Mouse (Mus musculus) gastrocnemius, postnatal 4 days (tissue): ENCODE data around the gene Kat6b. TPM values are rescaled to one million over a fixed set of nuclear protein-coding genes. Genes with fewer than 3 reads are reported as not detected.
"Not testable (repeated sequence)": the region's sequence is repeated elsewhere in the genome, so short reads cannot be mapped to it uniquely, and the experiment has no call there.

Experiments used
- DNase-seq, 2 experiments: peaks; one replicate each; pipeline ENCODE4 v3.0.0; 2021 to 2022; ENCODE audit warnings: low spot score in 2 of 2, mixed read lengths in 2 of 2
- total RNA-seq, 2 experiments: library from RNA; stranded (reverse); gene quantifications; 2 replicates each; pipeline ENCODE4 v1.2.3; 2021

Gene Kat6b
- total RNA-seq, 2 experiments from 2014 or later: 40.7 to 42.3 TPM

DNA sequence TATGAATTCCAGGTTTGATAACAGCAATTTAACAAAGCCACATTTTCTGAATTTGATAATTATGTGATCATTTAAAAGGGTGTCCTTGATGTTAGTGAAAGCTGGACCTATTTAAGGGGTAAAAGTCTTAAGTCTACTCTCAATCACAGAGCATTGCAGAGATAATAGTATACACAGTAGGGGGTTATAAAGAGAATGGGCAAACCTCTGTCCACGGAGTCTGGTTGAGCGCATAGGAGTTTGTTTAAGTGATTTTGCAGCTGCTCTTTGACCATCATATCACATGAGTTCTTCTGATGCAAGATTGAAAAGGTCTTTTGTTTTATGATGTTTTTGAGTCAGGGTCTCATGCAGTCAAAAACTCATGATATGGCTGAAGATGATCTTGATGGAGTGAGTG, 3.0 kb downstream of the Kat6b start:
- DNase-seq: no peak

- DNase-seq: no peak
These were observed 3.5 kb downstream of the Kat6b start for GRCm38 (mm10) chr14:21484693-21485092.

DNA sequence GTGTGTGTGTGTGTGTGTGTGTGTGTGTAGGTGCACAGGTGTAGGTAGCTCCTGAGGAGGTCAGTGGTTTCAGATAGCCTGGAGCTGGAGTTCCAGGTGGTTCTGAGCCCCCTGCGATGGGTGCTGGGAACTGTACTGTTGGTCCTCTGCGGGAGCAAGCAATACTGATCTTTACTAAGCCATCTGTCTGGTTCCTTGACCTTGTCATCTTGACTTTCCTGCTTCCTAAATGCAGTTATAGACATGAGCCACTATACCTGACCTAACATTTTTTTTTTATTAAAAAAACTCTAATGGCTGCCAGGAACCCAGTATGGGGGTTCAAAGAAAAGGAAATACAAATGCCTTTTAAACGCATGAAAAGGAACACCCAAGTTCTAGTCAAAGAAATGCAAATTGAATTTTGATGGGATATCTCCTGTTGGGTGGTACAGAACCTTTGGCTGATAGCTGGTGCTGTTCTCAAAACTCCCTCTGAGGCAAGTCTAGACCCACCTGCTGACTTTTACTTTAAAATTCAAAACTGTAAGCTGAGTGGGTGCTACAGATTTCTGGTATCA, 4.8 kb downstream of the Kat6b start:
- DNase-seq: no peak

DNA sequence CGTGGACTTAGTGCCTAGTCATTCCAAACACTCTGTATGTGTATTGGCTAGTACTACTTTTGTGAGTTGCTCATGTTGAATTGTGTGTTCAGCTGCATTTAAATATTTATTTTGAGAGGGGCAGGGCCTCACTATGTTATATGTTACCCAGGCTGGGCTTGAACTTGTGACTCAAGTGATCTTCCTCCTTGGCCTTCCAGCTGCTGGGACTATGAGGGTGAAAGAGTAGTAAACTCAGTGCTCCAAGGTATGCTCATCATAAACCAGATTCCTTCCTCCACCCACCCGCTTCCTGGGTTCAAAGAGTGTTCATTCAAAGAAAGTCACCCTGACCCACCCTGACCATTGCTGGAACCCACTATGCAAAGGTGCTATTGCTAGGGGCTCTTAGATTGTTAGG, 5.9 kb downstream of the Kat6b start:
- not testable (repeated sequence) for DNase-seq

DNA sequence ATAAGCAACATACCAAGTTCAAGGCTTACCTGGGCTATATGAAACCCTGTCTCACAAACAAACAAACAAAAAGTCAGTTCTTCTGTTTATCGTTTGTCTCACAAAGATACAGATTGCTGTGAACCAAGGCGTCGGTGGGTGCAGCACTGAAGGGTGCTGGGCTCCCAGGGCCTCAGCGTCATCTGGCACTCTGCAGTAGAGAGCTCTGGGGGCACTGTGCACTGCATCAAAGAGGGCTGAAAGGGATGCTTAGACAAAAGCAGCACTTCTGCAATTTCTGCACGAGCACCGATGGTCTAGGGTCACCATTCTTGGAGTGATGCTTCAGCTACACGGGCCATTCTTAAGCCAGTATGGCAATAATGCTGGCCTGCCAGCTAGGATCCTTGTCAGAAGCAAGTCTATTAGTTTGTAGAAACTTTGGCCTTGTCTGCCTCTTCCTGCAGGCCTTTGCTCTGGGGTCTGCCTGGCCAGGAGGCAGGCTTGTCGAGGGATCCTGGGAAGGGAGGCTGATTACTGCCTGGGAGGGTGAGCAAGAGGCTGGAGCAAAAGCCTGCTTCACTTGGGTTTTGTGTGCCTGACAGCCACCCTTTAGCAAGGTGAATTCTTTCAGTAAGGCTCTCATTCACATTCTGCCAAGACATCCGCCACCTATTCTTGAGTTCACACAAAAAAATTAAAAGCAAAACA, 7.3 kb downstream of the Kat6b start:
- DNase-seq: not testable (repeated sequence)

GRCm38 (mm10) chr14:21489116-21489485, 7.9 kb downstream of the Kat6b start:
- DNase-seq: no peak

GRCm38 (mm10) chr14:21490141-21490540, 8.9 kb downstream of the Kat6b start:
- no peak for DNase-seq

DNA sequence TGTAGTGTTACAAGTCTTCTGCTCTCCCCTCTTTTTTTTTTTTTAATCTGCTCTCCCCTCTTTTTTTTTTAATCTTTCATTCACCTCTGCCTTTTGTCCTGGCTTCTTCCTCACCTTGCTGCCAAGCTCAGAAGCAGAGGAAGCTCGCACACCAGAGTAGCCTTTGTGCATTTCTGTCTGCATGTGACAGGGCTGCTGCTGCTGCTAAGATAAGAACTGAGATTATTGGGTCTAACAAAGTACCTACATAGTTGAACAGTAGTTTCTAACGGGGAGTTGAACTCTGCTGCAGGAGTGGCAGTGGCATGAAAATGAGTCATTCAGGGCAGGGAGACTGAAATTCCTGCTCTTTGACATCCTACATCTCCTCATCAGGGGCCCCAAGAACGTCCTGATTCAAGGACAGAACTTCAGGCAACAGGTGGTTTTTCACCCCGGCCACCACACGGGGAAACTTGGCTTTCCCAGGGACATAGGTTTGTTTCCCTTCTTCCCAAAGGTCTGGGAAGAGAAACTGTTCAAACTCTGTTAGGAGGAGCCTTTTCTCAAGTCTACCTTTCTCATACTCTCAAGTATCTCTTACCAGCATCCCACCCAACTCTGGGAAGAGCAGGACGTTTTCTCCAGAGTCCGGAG, 17.2 kb downstream of the Kat6b start:
- DNase-seq: no peak

GRCm38 (mm10) chr14:21499011-21499581, 17.9 kb downstream of the Kat6b start:
- peak in 1 of 2 experiments; percentile 44 for DNase-seq

GRCm38 (mm10) chr14:21499631-21500153, 18.5 kb downstream of the Kat6b start:
- peak; percentile 67 to 77 for DNase-seq

- DNase-seq: peak; percentile 99 to 100
These were observed 19.2 kb downstream of the Kat6b start for GRCm38 (mm10) chr14:21500154-21501047.

DNA sequence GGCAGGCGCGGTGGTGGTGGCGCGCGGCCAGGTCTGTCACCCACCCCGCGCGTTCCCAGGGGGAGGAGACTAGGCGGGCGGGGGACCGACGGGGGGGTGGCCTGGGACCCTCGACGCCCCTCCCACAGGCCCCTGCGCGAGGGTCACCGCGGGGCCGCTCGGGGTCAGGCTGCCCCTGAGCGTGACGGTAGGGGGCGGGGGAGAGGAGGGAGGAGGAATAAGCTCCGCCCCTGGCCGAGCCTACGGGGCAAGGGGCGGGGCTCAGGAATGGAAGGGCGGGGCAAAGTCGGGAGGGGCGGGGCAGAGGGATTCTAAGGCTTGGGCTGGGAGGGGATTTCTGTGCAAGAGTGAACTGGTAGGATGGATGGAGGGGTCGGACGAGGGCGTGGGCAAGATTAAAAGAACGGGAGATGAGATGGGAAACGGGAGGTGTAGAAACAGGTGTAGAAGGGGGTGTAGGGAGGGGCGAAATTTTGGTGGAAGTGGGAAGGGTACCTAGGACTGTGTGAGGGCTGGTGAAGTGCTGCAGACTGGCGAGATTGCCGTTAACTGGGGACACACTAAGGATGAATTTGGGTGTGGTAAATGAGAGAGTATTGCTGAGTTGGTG, 19.9 kb downstream of the Kat6b start:
- DNase-seq: peak; percentile 89 to 90

- no peak for DNase-seq
These were observed 23.8 kb downstream of the Kat6b start for GRCm38 (mm10) chr14:21505036-21505435.

- DNase-seq: no peak
These were observed 25.8 kb downstream of the Kat6b start for GRCm38 (mm10) chr14:21507046-21507445.

- DNase-seq: no peak
These were observed 28.1 kb downstream of the Kat6b start for GRCm38 (mm10) chr14:21509111-21509905.

DNA sequence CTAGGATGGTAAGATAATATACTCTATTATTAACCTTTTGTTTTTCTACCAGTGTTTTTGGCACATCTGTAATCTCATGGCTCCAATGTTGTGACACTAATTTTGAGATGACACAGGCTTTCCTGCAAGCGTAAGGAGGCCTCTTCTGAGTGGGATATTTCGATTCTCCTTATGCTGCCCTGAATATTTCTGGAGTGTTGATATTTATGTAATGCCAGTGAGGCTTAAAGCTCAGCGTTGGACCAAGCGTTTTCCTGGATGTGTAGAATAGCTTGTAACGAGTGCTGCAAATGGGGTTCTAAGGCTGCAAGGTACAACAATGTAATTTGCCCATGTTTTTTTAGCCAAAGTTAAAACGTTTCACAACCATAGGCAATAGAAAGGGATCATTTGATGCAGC, 30.2 kb downstream of the Kat6b start:
- no peak for DNase-seq

GRCm38 (mm10) chr14:21515505-21515904, 34.3 kb downstream of the Kat6b start:
- no peak for DNase-seq

- no peak for DNase-seq
These were observed 38.1 kb downstream of the Kat6b start for GRCm38 (mm10) chr14:21519307-21519706.

- DNase-seq: no peak
These were observed 39.3 kb downstream of the Kat6b start for GRCm38 (mm10) chr14:21520496-21520895.

DNA sequence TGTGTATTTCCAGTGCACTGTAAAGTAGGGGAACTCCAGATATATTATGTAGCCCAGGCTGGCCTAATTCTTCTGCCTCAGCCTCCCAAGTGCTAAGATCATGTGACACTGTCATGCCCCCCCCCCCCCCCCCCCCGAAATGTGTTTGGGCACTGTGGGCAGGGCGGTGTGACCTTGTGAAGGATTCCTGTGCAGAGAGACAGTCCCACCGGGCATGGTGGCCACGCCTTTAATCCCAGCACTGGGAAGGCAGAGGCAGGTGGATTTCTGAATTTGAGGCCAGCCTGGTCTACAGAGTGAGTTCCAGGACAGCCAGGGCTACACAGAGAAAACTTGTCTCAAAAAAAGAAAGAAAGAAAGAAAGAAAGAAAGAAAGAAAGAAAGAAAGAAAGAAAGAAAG, 40.3 kb downstream of the Kat6b start:
- DNase-seq: not testable (repeated sequence)
